12 mouse cellular contexts compared by ENCODE assay signal in genomic region chr11:98905583-98905982, GRCm38 (mm10). TPM values are rescaled to one million over a fixed set of nuclear protein-coding genes. Genes with fewer than 3 reads are reported as not detected.
DNase-seq lines count a peak whose midpoint lies in the region; ATAC-seq and TF ChIP-seq lines count a peak whose summit lies in the region.
"Had no signal": no experiment of that assay in that cellular context is flagged by ENCODE, and none has a peak within 500 bp of the region (broad histone marks: within the 10 kb centered on the region; RNA-seq: fewer than 3 reads in every experiment).

No protein-coding gene starts in this region.

- no peaks in the 10 kb centered on the region for H3K9me3 ChIP-seq in heart, embryonic 10.5 days
- H3K9me3 ChIP-seq in kidney, postnatal 0 days (replicated peaks; ENCODE audit: low read length), result no peaks in the 10 kb centered on the region
- no peaks in the 10 kb centered on the region for H3K9me3 ChIP-seq in liver, postnatal 0 days (ENCODE audit: low read length)

- no peak overlapping the region for H3K4me2 ChIP-seq in kidney, postnatal 0 days (ENCODE audit: low read length)
- peak overlapping the region; percentile 35 for H3K4me2 ChIP-seq in liver, postnatal 0 days (ENCODE audit: low read depth, low read length)

- no peak for ATAC-seq in kidney, postnatal 0 days (replicated peaks; ENCODE audit: low FRiP score, low read depth)
- no peak for ATAC-seq in liver, postnatal 0 days
- ATAC-seq: inflammation-experienced regulatory T-cells, adult 6 months had no signal

- 64% methylated on average over 4 of the region's 4 CpGs for WGBS in heart, embryonic 10.5 days
- 46% methylated on average over 4 of the region's 4 CpGs for WGBS in heart, adult 2 months
- WGBS in kidney, postnatal 0 days, result 68% methylated on average over 4 of the region's 4 CpGs
- whole genome bisulfite sequencing in bone marrow, adult 2 months, result 41% methylated on average over 4 of the region's 4 CpGs
- 28% methylated on average over 4 of the region's 4 CpGs for whole genome bisulfite sequencing in liver, postnatal 0 days (ENCODE audit: insufficient replicate concordance)

- H3K4me3 ChIP-seq in heart, embryonic 10.5 days, result no peak overlapping the region; the same call in 1 of the 2 replicates
- no peak overlapping the region for H3K4me3 ChIP-seq in heart, adult 2 months
- no peak overlapping the region for H3K4me3 ChIP-seq in kidney, postnatal 0 days (replicated peaks; ENCODE audit: low read depth, low read length)
- H3K4me3 ChIP-seq in bone marrow, adult 2 months (replicated peaks; ENCODE audit: control insufficient read depth, low read depth, low read length), result no peak overlapping the region
- H3K4me3 ChIP-seq in liver, postnatal 0 days (ENCODE audit: low read depth, low read length), result no peak overlapping the region

- peak overlapping the region; percentile 90 for H3K27ac ChIP-seq in heart, embryonic 10.5 days
- no peak overlapping the region for H3K27ac ChIP-seq in heart, adult 2 months
- H3K27ac ChIP-seq in kidney, postnatal 0 days, result peak overlapping the region; percentile 26; the same call in 1 of the 2 replicates
- H3K27ac ChIP-seq in bone marrow, adult 2 months (ENCODE audit: control insufficient read depth, insufficient read depth, low read depth, low read length, poor library complexity), result peak overlapping the region; percentile 5; the same call in 1 of the 2 replicates
- peak overlapping the region; percentile 49; the same call in 1 of the 2 replicates for H3K27ac ChIP-seq in liver, postnatal 0 days (ENCODE audit: low read depth)

- no peak for DNase-seq in heart, embryonic 10.5 days (ENCODE audit: low spot score)
- no peak for DNase-seq in heart, adult 2 months
- DNase-seq in kidney, postnatal 0 days (ENCODE audit: low spot score), result no peak
- DNase-seq in kidney, postnatal 14 days, result no peak
- no peak for DNase-seq in liver, postnatal 0 days
- no peak for DNase-seq in layer of hippocampus, postnatal 10 days (ENCODE audit: low spot score in 2 of 2)
- DNase-seq in left cerebral cortex, adult 11 months (ENCODE audit: low spot score), result no peak
- DNase-seq: cerebellum, adult 8-10 months; right cerebral cortex, postnatal 25 days; thymus, postnatal 36 days had no signal

- H3K27me3 ChIP-seq in heart, embryonic 10.5 days (ENCODE audit: insufficient read depth, poor library complexity, severe bottlenecking), result no peaks in the 10 kb centered on the region
- no peaks in the 10 kb centered on the region for H3K27me3 ChIP-seq in heart, adult 2 months (ENCODE audit: control insufficient read depth, insufficient read depth, low read length)
- no peaks in the 10 kb centered on the region for H3K27me3 ChIP-seq in kidney, postnatal 0 days (ENCODE audit: insufficient read depth, low read length)
- H3K27me3 ChIP-seq in liver, postnatal 0 days (ENCODE audit: insufficient read depth, low read length), result no peaks in the 10 kb centered on the region

- no peak for TF ChIP-seq POLR2A in heart, adult 2 months (IDR thresholded peaks at IDR 0.05; ENCODE audit: insufficient read depth, low read depth, low read length)
- TF ChIP-seq POLR2A in bone marrow, adult 2 months (IDR thresholded peaks at IDR 0.05; ENCODE audit: borderline replicate concordance, control insufficient read depth, low read depth, low read length), result no peak

- H3K9ac ChIP-seq in heart, adult 2 months (ENCODE audit: low read depth, low read length), result no peak overlapping the region
- H3K9ac ChIP-seq in kidney, postnatal 0 days (ENCODE audit: low read depth, low read length), result no peak overlapping the region
- H3K9ac ChIP-seq in liver, postnatal 0 days (replicated peaks), result no peak overlapping the region

- TF ChIP-seq CTCF in heart, adult 2 months (IDR thresholded peaks at IDR 0.05), result no peak
- no peak for TF ChIP-seq CTCF in kidney, postnatal 0 days (IDR thresholded peaks at IDR 0.05; ENCODE audit: low read depth)
- no peak for TF ChIP-seq CTCF in bone marrow, adult 2 months (IDR thresholded peaks at IDR 0.05; ENCODE audit: control insufficient read depth, insufficient read depth, low read length)
- TF ChIP-seq CTCF in liver, postnatal 0 days (IDR thresholded peaks at IDR 0.05; ENCODE audit: low read depth), result no peak

- no peak for TF ChIP-seq EP300 in heart, adult 2 months (IDR thresholded peaks at IDR 0.05; ENCODE audit: insufficient read depth, low read depth, low read length)
- no peak for TF ChIP-seq EP300 in liver, postnatal 0 days (IDR thresholded peaks at IDR 0.05; ENCODE audit: low read depth)

- H3K4me1 ChIP-seq in heart, embryonic 10.5 days, result peaks cover 73% of the 10 kb centered on the region
- peaks cover 1% of the 10 kb centered on the region; the same call in 1 of the 2 replicates for H3K4me1 ChIP-seq in heart, adult 2 months (ENCODE audit: control insufficient read depth, insufficient read depth, low read length)
- peaks cover 18% of the 10 kb centered on the region for H3K4me1 ChIP-seq in kidney, postnatal 0 days (replicated peaks; ENCODE audit: insufficient read depth, low read length)
- peaks cover 2% of the 10 kb centered on the region; the same call in 1 of the 2 replicates for H3K4me1 ChIP-seq in bone marrow, adult 2 months (ENCODE audit: control insufficient read depth, insufficient read depth, low read length)
- peaks cover 39% of the 10 kb centered on the region for H3K4me1 ChIP-seq in liver, postnatal 0 days (ENCODE audit: insufficient read depth)

- H3K79me2 ChIP-seq in heart, adult 2 months (replicated peaks; ENCODE audit: control insufficient read depth, insufficient read depth, low read length), result no peaks in the 10 kb centered on the region

- intact Hi-C loops in heart, adult 2 months (cut with DNase I), result loop anchor here (5.0 kb wide), 1 partner anchor 203 kb away; the partner anchor contains the start of gene Csf3

- peaks cover 34% of the 10 kb centered on the region for H3K36me3 ChIP-seq in heart, embryonic 10.5 days
- no peaks in the 10 kb centered on the region for H3K36me3 ChIP-seq in heart, adult 2 months (ENCODE audit: control insufficient read depth, insufficient read depth, low read length)
- H3K36me3 ChIP-seq in kidney, postnatal 0 days (ENCODE audit: insufficient read depth, low read length), result peaks cover 11% of the 10 kb centered on the region; the same call in 1 of the 2 replicates
- peaks cover 16% of the 10 kb centered on the region for H3K36me3 ChIP-seq in liver, postnatal 0 days (replicated peaks; ENCODE audit: insufficient read depth, low read length)

RNA-seq across cellular contexts. Expression of gene Cdc6, which starts 2.0 kb away (rescaled TPM):
- polyA plus RNA-seq in heart, embryonic 10.5 days (2016; fragmentation: Nextera tagmentation; extraction: Ambion mirVana), result 39.3 and 47.7 TPM in 2 replicates
- under 1 TPM; 0.13 to 0.32 TPM for total RNA-seq in heart, adult 2 months (2021)
- polyA plus RNA-seq in heart, adult 2 months (2012; rRNA removed), result 0.14 and 0.26 TPM in 2 replicates
- 12.3 and 15.5 TPM in 2 replicates for polyA plus RNA-seq in kidney, postnatal 0 days (2015; fragmentation: Nextera tagmentation; extraction: Ambion mirVana)
- polyA plus RNA-seq in bone marrow, adult 2 months (2011; ENCODE audit: insufficient read depth, insufficient read length, low replicate concordance, missing spikeins), result 50.4 and 53.9 TPM in 2 replicates
- polyA plus RNA-seq in liver, postnatal 0 days (2015; fragmentation: Nextera tagmentation; extraction: Ambion mirVana), result 19.1 and 22.3 TPM in 2 replicates
- 1 to 10 TPM; 1.1 to 2.2 TPM for total RNA-seq in layer of hippocampus, postnatal 10 days (2021)

RNA-seq across cellular contexts. Expression of gene Rara, which starts 22.0 kb away (rescaled TPM):
- 30.4 and 36.9 TPM in 2 replicates for polyA plus RNA-seq in heart, embryonic 10.5 days (2016; fragmentation: Nextera tagmentation; extraction: Ambion mirVana)
- 10 to 100 TPM; 10.1 to 12.8 TPM for total RNA-seq in heart, adult 2 months (2021)
- polyA plus RNA-seq in heart, adult 2 months (2012; rRNA removed), result 7.1 and 10.9 TPM in 2 replicates
- 25.7 and 26.3 TPM in 2 replicates for polyA plus RNA-seq in kidney, postnatal 0 days (2015; fragmentation: Nextera tagmentation; extraction: Ambion mirVana)
- 8.9 and 17.2 TPM in 2 replicates for polyA plus RNA-seq in bone marrow, adult 2 months (2011; ENCODE audit: insufficient read depth, insufficient read length, low replicate concordance, missing spikeins)
- polyA plus RNA-seq in liver, postnatal 0 days (2015; fragmentation: Nextera tagmentation; extraction: Ambion mirVana), result 5.4 and 5.6 TPM in 2 replicates
- total RNA-seq in layer of hippocampus, postnatal 10 days (2021), result 10 to 100 TPM; 21.7 to 24.0 TPM

RNA-seq across cellular contexts. Expression of gene Wipf2, which starts 42.1 kb away (rescaled TPM):
- polyA plus RNA-seq in heart, embryonic 10.5 days (2016; fragmentation: Nextera tagmentation; extraction: Ambion mirVana), result 2.8 and 4.1 TPM in 2 replicates
- 1 to 10 TPM; 9.1 to 9.6 TPM for total RNA-seq in heart, adult 2 months (2021)
- polyA plus RNA-seq in heart, adult 2 months (2012; rRNA removed), result 4.0 and 5.1 TPM in 2 replicates
- polyA plus RNA-seq in kidney, postnatal 0 days (2015; fragmentation: Nextera tagmentation; extraction: Ambion mirVana), result 3.4 and 3.5 TPM in 2 replicates
- 5.9 and 11.3 TPM in 2 replicates for polyA plus RNA-seq in bone marrow, adult 2 months (2011; ENCODE audit: insufficient read depth, insufficient read length, low replicate concordance, missing spikeins)
- polyA plus RNA-seq in liver, postnatal 0 days (2015; fragmentation: Nextera tagmentation; extraction: Ambion mirVana), result 1.2 TPM in 2 replicates
- 10 to 100 TPM; 29.7 to 30.9 TPM for total RNA-seq in layer of hippocampus, postnatal 10 days (2021)

Comparison
In these comparisons a context has a peak if more than half of its experiments do, and no peak if none do; other contexts are left out.
1. RNA of gene Cdc6, which starts 2.0 kb away (polyA plus RNA-seq): 50.4 to 53.9 TPM in bone marrow, adult 2 months, 39.3 to 47.7 TPM in heart, embryonic 10.5 days, 19.1 to 22.3 TPM in liver, postnatal 0 days and 12.3 to 15.5 TPM in kidney, postnatal 0 days; 0.14 to 0.26 TPM in heart, adult 2 months; every median in the first group is over 10 times any median in the second.